Mouse (Mus musculus) erythroid progenitor cell, adult 5-6 weeks (primary cell): ENCODE data around the gene Vps37b. TPM values are rescaled to one million over a fixed set of nuclear protein-coding genes. Genes with fewer than 3 reads are reported as not detected.

Source experiments
- ATAC-seq: replicated peaks from 2 replicates; pipeline ENCODE4 v1.8.0; 2016; ENCODE audit warnings: moderate number of reproducible peaks, mild to moderate bottlenecking, moderate TSS enrichment, inconsistent platforms; ENCODE audit not compliant: poor library complexity, low FRiP score, severe bottlenecking
- total RNA-seq, 2 experiments: library from RNA; stranded (forward) in 1 of 2; stranded (reverse) in 1 of 2; fragments of 150-400 nt in 1 of 2; fragments of 186-747, 209-891 nt in 1 of 2; gene quantifications; 2 replicates each; pipeline versions ENCODE4 v1.2.3 to v1.2.4; 2015 to 2017; ENCODE audit warnings: low replicate concordance in 2 of 2

Gene Vps37b
- total RNA-seq, 2 experiments from 2014 or later, result 9.6 to 15.5 TPM

GRCm38 (mm10) chr5:123989941-123990885 is 41.9 kb downstream of the Vps37b start:
- no peak for ATAC-seq

- no peak for ATAC-seq
These were observed 44.6 kb downstream of the Vps37b start for GRCm38 (mm10) chr5:123987511-123987910.

GRCm38 (mm10) chr5:123986925-123987324 is 45.1 kb downstream of the Vps37b start:
- no peak for ATAC-seq

- ATAC-seq, result no peak
These were observed 46.6 kb downstream of the Vps37b start for GRCm38 (mm10) chr5:123985434-123985833.

GRCm38 (mm10) chr5:123982838-123983237 is 49.2 kb downstream of the Vps37b start:
- ATAC-seq, result no peak

GRCm38 (mm10) chr5:123981250-123981554 is 50.9 kb downstream of the Vps37b start:
- no peak for ATAC-seq

GRCm38 (mm10) chr5:123980521-123981249 is 51.4 kb downstream of the Vps37b start:
- ATAC-seq, result no peak

GRCm38 (mm10) chr5:123979980-123980369 is 52.1 kb downstream of the Vps37b start:
- ATAC-seq, result no peak

GRCm38 (mm10) chr5:123979221-123979979 is 52.7 kb downstream of the Vps37b start:
- 0 out of 2 replicates have a peak, but pooled peaks have one; percentile 13 for ATAC-seq

- ATAC-seq, result no peak
These were observed 53.9 kb downstream of the Vps37b start for GRCm38 (mm10) chr5:123978131-123978530.

- no peak for ATAC-seq
These were observed 54.8 kb downstream of the Vps37b start for GRCm38 (mm10) chr5:123977231-123977630.

- ATAC-seq, result no peak
These were observed 56.3 kb downstream of the Vps37b start for GRCm38 (mm10) chr5:123975668-123976180.

- no peak for ATAC-seq
These were observed 57.4 kb downstream of the Vps37b start for GRCm38 (mm10) chr5:123974616-123975111.

- no peak for ATAC-seq
These were observed 57.9 kb downstream of the Vps37b start for GRCm38 (mm10) chr5:123974179-123974485.

- ATAC-seq, result peak; percentile 78
These were observed 58.5 kb downstream of the Vps37b start, which contains the start of gene Hip1r for GRCm38 (mm10) chr5:123973299-123974178. Gene Hip1r, plus strand, starts transcription at chr5:123973628.

- ATAC-seq, result no peak
These were observed 59.6 kb downstream of the Vps37b start for GRCm38 (mm10) chr5:123972453-123972852.

- no peak for ATAC-seq
These were observed 61.5 kb downstream of the Vps37b start for GRCm38 (mm10) chr5:123970576-123970975.

GRCm38 (mm10) chr5:123969216-123969615 is 62.9 kb downstream of the Vps37b start:
- no peak for ATAC-seq

GRCm38 (mm10) chr5:123968468-123968867 is 63.6 kb downstream of the Vps37b start:
- ATAC-seq, result no peak
